Mouse (Mus musculus): ENCODE data around the gene Cdc16.

Cdc16 gene

DNA sequence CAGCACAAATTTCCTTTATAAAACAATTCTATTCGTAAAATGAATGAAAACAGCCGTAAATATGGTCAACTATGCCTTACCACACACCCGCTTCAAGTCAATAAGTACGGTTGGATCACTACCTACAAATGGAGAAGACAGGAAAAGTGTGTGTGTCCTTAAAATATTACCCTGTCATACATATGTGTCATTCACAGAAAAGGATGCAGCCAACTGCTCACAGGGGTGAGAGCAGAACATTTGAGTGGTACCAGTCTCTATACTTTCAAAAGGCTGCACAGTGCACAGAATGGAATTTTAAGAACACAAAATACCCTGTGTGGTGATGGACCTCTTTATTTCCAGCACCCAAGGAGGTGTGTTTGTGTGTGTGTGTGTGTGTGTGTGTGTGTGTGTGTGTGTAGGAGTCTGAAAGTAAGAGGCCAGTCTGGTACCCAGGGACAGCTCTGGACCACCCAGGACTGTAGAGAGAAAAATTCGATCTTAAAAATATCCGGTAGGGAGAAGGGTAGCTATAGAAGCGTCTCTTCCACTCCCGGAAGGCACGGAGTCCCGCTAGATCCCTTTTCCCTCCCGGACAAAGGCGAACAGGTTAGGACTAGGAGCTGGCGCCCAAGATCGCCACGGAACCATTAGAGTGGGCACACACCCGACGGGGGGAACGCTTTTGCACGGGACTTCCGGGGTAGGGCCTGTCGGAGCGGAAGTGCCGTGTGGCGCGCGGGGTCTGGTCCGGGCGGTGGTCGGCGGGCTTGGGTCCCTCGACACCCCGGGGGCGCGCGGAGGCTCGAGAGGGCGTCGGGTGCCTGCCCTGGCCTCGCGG lies at the start of gene Cdc16:
Gene Cdc16 (plus strand): TSS at position 695 of the 823 bp plus-strand sequence.
- in situ Hi-C loops (cut with MseI, MboI) = no loop called here

DNA sequence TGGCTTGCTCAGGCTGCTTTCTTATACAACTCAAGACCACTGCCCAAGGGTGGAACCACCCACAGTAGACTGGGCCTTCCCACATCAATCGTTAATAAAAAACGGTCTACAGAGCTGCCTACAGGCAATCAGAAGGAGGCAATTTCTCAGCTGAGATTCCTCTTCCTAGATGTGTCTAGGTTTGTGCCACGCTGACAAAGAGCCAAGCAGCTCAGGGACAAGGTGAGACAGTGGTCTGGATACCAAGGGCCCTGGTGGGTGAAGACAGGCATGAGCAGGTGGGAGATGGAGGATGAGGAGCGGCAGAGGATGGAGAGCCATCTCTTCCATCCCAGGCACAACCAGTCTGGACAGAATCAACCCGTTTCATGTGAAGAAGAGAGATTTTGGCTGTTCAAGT lies 49.0 kb upstream of the Cdc16 start:
- in situ Hi-C loops (cut with MseI, MboI) = no loop called here

DNA sequence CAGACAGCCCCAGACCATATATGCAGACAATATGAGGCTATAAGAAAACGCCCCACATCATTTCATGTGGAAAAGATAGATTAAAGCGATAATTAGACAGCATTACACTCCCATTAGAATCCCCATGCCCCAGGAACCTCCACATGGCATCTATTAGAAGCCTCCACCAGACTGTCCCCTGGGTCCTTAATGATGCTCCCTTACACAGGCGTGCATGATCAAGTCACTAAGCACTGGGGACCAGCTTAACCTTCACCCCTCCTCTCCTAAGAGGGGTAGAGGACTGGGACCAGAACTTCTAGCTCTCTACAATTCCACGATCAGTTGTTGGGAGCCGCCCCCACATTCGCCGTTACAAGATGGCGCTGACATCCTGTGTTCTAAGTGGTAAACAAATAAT lies 38.5 kb upstream of the Cdc16 start:
- in situ Hi-C loops (cut with MseI, MboI) = no loop called here

DNA sequence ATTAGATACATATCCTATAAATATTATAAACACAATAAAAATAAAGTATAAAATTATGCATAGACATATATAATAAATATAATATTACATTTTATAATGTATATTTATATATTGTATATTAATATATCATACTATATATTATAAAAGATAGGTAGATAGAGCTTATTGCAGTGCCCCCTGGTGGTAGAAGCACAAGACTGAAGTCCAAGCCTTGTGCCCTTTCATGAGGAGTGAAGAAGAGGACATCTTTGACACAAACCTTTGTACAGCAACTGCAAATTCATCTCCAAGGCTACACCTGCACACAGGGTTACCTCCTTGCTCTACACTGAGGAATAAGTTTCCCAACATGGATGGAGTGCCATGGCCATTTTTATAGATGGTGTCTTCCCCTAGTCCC lies 31.8 kb upstream of the Cdc16 start:
- in situ Hi-C loops (cut with MseI, MboI) = loop anchor here in 1 of 2 experiments (25.0 kb wide), 1 partner anchor 163 kb away; the partner anchor contains the start of gene 1700029H14Rik

DNA sequence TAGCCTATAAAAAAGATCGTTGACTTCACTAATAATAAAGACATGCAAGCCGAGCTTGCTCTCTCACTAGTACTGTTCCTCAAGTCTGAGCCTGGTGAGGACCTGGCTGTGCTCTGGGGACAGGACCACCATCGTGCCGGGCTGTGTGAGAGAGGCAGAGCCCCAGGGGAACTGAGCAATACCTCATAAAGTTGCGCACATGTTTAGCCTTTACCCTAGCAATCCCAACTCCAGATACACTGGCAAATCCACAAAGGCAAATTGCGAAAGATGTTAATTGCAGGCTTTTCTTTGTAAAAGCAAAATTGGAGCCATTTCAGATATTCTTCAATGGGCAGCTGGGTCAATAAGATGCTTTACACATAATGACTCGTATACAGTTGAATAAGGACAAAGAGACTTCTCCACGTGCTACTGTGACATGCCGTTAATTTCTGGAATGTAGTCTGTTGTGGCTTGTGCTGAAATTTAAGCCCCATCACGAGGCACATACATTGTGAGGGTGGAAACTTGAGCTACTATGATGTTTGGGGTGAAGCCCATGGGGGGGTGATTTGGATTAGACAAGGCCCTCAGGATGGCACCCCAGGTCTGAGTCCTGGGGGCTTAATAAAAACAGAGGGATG lies 29.9 kb upstream of the Cdc16 start:
- in situ Hi-C loops (cut with MseI, MboI) = loop anchor here in 1 of 2 experiments (25.0 kb wide), 1 partner anchor 165 kb away; the partner anchor contains the start of gene 1700029H14Rik

DNA sequence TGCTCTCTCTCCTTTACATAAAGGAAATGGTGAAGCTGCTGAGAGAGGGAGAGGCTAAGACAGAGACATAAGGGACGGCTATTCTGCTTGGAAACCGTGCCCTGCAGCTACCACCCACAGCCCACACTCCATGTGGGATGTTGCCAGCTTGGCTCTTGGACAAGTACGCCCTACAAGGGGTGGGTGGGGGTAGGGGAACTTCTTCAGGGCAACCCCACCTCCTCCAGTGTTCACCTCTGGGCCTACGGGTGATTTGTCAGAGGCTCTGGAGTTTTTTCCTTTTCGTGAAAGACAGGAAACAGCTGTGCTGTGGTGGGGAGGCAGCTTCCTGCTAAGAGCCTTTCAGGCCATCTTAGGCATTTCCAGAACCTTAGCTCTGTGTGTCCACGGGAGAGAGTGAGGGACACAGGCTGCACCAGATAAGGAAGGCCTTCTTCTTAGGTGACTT lies 17.1 kb upstream of the Cdc16 start:
- in situ Hi-C loops (cut with MseI, MboI) = loop anchor here in 1 of 2 experiments (25.0 kb wide), 1 partner anchor 178 kb away; the partner anchor contains the start of gene 1700029H14Rik

DNA sequence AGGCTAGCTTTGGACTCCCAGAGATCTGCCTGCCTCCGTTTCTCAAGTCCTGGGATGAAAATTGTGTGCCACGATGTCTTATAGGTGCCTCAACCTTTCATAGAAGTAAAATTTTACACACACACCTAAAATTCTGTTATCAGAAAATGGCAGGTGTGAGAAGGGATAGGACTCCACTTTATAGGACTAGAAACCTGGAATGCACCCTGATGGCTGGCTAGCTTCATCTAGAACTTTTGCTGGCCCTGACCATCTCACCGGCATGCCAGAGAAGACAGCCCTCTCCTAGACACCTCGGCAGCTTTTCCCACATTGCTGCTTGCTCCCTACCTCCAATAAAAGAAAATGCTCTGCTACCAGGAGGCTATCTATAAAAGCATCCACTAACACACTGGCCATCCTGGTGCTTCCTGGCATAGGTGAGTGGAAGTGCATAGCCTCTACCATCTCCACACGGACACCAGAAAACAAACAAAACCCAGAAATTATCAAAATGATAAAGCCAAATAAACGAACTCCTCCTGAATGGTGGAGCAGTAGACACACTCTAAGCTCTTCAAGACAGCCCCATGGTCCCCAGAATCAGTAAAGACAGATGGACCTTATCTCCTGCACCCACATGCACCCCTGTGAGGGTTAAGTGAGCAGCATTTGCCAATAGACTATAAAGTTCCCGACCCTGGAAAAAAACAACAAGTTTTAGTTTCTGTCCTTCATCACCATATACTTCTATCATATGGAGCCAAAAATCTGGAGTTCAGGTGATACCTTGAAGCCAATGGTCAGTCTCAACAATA lies 16.5 kb upstream of the Cdc16 start:
- in situ Hi-C loops (cut with MseI, MboI) = loop anchor here in 1 of 2 experiments (25.0 kb wide), 1 partner anchor 179 kb away; the partner anchor contains the start of gene 1700029H14Rik

DNA sequence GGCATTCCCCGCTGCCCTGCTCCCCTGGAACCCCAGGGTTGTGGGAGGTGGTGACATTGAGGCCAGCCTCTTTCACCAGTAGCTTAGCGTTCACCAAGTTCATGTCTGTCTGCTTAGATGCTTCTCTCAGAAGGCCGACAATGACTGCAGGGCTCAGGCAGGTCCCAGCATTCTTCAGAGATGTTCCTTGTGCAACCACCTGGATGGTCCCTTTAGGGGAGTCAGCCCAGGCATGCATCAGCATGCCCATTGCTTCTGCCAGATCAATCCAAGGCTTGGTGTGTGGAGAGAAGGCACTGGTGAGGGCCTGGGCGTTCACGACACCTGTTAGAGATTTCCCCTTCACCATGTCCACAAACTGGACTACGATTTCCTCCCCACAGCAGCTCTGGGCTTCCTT lies 11.3 kb upstream of the Cdc16 start:
- in situ Hi-C loops (cut with MseI, MboI) = loop anchor here in 1 of 2 experiments (25.0 kb wide), 1 partner anchor 184 kb away; the partner anchor contains the start of gene 1700029H14Rik

DNA sequence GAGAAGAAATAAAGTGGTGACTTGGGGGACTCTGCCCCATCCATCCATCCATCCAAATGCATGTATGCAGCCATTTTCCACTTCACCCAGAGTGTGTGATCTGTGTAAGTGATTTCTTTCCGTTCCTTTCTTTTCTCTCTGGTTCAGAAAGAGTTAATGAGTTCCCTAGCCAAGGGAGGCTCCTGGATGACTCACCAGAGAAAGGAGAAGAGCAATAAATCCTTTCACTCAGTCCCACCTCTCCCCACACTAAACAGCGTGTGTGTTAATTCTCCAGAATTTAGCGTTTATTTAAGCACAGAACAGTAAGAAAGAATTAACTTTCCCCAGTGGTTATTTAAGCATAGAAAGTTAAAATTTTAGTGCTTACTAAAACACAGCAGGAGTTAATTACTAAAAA lies 9.8 kb upstream of the Cdc16 start:
- in situ Hi-C loops (cut with MseI, MboI) = loop anchor here in 1 of 2 experiments (25.0 kb wide), 1 partner anchor 185 kb away; the partner anchor contains the start of gene 1700029H14Rik

DNA sequence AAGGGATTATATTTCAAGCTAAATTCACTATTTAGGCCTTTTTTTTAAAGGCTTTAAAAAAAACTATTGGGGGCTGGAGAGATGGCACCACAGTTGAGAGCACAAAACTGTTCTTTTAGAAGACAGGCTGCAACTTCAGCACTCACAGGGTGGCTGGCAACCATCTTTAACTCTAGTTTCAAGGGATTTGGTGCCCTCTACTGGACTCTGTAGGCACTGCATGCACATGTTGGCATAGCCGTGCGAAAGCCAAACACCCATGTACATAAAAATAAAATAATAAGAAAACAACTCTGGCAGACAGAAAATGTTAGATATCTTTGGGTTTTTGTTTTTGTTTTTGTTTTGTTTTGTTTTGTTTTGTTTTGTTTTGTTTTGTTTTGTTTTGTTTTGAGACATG lies 3.8 kb upstream of the Cdc16 start:
- in situ Hi-C loops (cut with MseI, MboI) = loop anchor here in 1 of 2 experiments (5.0 kb wide), 1 partner anchor 201 kb away; no protein-coding TSS in a partner anchor

DNA sequence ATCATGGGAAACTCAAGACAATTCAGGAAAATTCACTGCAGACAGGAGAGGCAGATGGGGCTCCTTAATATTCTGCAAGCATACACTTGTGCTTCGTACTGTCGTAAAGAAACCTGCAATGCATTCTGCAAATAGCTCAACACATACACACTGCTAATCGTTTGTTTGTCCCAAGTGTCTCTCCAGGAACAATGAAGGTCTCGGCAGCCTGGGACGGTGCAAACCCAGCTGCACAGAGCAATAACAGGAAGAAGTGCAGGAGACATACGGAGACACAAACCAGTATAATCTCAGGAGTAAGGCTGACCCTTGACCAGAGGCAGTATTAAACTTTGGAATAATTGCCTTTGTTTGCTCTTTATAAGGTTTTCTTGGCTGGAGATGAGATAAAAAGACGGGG lies 996 bp upstream of the Cdc16 start:
- in situ Hi-C loops (cut with MseI, MboI) = no loop called here

DNA sequence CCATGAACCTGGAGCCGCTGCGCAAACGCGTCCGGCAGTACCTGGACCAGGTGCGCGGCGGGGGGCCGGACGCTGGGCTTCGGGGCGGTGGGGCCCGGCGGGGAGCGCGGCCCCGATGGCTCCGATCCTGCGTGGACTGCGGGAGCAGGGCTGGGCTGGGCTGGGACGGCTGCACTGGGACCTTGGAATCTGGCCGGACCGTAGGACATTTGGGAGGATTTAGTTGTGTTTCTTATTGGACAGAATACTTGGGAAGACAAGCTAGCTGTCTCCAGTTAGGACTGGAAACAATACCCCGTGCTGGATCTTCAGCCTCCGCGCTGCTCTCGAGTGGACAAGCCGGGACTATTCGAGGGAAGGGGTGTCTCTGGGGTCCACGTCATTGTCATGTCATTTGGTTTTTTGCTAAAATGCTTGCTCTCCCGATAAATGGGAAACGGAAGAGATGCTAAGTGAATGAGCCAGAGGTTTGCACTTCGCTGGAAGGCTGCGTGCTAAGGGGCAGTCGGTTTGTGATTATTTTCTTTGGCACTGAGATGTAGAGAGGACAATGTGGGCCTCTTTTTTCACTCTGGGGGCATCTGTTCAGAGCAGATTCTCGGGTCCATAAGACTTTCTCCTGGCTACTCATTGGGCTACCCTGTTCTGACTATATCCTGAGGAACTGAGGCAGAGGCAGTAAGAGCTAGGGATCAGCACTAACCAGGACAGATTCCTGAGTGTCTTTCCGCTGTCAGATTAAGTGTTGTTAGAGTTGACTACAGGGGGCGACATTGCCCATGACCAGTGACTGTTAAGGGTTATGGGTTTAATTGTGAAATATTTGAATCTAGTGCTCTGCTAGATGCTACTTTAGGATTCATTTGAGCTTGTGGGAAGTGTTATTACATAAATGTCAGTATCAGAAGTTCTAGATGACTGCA lies 590 bp downstream of the Cdc16 start:
- in situ Hi-C loops (cut with MseI, MboI) = no loop called here

DNA sequence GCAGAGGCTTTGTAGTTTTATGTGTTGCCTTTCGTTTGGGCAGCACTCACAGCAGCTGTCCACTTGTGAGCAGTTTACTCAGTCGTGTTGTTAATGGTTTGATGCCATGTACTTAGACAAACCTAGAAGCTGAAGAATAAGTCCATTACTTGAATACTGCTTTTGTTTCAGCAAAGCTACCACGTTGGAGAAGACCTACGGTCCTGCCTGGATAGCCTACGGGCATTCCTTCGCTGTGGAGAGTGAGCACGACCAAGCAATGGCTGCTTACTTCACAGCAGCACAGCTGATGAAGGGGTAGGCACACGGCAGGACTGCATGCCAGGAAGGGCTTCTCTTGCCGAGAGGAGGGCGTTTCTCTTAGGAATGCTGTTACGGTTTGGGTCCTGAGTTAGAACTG lies 11.7 kb downstream of the Cdc16 start:
- in situ Hi-C loops (cut with MseI, MboI) = no loop called here

DNA sequence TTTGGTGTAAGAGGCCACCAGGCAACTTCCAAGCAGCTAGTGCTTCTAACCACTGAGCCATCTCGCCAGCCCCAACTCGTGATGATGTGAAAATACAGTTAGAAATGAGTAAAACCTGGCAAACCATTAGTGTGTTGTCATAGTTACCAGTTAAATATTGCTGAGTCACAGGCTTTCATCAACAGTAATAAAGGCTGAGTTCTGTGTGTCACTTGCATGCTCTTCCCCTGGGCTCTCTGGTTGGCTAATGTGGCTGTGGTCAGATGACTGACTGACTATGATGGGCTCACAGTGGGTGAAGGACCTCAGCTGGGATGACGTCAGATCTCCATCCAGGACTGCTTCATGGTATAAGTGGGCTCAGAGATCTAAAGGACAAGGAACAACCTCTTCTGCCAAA lies 23.1 kb downstream of the Cdc16 start:
- in situ Hi-C loops (cut with MseI, MboI) = no loop called here

DNA sequence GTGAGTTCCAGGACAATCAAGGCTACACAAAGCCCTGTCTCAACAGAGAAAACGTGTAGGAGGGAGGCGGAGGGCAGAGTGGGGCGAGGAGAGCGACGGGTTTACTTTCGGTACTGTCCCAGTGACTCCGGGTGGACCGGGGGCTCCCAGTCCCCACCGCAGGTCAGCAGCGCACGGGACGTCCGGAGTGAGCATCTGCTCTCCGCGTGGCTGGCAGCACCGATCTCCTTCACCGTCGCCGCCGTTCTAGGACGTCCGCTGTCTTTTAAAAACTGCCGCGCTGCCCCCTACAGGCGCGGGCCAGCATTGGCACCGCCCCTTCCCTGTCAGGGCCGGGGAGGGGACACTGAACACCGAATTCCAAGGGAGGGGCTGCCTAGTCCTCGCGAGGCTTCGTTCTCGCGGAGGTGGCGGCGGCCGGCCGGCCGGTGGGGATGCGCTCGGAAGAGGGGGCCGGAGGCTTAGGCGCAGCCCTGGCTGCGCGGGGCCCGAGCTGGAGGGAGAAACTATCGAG lies 27.8 kb downstream of the Cdc16 start, which contains the start of gene Upf3a:
Gene Upf3a (plus strand): TSS at position 366 of the 514 bp plus-strand sequence.
- in situ Hi-C loops (cut with MseI, MboI) = no loop called here

DNA sequence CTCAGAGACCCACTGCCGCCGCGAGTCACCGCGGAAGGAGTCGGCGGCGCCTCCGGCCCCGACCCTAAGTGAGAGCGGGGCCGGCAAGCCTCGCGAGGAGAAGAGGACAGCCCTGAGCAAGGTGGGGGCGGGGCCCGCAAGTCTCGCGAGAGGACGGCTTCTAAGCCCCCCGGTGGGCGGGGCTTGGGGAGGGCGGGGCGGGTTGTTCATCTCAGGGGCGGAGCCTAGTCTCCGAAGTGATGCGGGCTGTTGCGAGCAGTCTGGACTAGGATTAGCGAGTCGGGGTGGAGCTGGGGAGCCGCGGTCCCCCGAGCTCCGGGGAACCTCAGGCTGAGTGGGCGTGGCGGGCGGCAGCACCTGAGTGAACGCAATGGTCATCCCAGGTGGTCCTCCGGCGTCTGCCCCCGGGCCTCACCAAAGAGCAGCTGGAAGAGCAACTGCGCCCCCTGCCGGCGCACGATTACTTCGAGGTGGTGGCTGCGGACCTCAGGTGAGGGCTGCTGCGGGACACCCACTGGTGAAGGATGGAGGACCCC lies 28.4 kb downstream of the Cdc16 start:
- in situ Hi-C loops (cut with MseI, MboI) = no loop called here

DNA sequence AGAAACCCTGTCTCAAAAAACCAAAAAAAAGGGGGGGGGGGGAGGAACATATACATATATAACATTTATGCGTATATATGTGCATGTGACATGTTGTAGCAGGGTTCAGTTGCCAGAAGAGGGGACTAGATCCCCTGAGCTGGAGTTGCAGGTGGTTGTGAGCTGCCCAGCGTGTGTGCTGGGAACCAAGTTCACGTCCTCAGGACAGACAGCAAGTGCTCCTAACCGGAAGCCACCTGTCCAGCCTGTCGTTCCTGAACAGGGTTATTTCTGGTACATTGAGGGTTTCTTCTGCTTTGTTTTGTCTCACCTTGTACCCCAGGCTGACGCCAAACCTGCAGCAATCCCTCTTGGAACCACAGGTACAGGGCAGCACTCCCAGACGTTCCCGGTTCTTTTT lies 32.1 kb downstream of the Cdc16 start:
- in situ Hi-C loops (cut with MseI, MboI) = no loop called here

DNA sequence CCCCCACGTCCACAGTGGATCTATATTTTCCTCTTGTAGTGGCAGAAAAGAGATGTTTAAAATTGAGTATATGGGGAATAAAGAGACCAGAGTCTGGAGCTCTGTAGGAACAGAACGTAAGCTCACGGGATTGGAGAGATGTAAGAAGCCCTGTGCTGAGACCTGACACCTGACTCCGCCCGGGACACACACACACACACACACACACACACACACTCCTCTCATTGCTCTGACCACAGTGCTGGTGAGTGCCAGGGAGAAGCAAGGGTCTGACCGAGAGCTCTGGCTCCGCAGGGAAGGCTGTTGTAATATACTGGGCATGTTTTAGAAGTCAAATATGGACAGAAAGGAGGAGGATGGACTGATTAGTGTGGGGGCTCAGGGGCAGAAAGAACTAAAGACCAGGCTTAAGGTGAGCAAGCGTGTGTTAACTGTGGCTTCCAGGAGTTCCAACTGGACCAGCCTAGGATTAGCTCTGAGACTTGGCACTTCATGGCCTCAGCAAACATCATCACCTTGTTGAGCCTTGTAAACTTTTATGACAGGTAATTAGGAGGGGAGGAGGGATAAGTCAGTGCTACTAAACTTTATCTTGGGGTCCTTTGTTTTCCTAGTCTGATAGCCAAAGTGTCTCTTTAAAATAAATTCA lies 35.7 kb downstream of the Cdc16 start:
- in situ Hi-C loops (cut with MseI, MboI) = no loop called here

DNA sequence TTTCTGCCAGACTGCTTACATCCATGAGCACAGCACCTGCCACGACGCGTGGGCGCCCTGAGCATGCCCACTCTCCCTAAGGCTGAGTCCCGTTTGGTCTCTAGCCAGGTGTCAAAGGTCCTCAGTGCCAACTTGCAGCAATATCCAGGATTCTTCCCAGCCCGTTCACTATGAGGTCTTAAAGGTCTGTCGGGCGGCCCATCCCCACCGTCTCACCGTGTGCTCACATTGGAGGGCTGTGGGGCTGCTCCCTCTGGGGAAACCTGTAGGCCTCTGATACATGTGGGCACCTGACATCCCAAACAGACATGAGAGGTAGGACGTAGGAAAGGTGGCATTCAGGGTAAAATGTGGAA lies 36.2 kb downstream of the Cdc16 start:
- in situ Hi-C loops (cut with MseI, MboI) = no loop called here

DNA sequence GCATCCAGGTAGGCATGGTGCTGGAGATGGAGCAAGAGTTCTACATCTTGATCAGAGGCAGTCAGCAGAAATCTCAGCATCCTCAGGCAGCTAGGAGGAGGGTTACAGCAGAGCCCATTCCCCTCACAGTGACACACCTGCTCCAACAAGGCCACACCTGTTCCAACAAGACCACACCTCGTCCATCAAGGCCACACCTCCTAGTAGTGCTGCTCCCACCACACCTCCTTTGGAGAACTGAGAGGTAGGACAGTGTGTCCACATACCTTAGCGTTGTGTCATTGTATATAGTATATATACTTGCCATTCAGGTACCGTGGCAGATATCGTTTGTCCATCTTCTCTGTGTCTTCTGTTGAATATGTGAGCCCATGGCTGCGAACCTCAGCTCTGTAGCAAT lies 40.2 kb downstream of the Cdc16 start:
- in situ Hi-C loops (cut with MseI, MboI) = no loop called here

Data from mouse trophoblast stem cell (cell line).